Mouse (Mus musculus) stomach, embryonic 14.5 days (tissue): ENCODE measurements at regions not wholly inside any gene's neighbourhood (a gene's known extent, or its start where the extent isn't known, plus 50 kb on each side); places are given as distances from the start of the nearest gene placed in this dataset.

Experiments
- ATAC-seq: fragments of 200-750 bp; cut with Nextera tagmentation; 2 replicates; pipeline ENCODE4 v1.8.0; 2017; ENCODE audit warnings: low read depth, moderate TSS enrichment; ENCODE audit not compliant: insufficient number of reproducible peaks, insufficient read depth, low FRiP score
- H3K27ac ChIP-seq: fragments of 300-500 bp; sonication (generic); 2 replicates; pipeline ENCODE4 v1.5.1; 2014; ENCODE audit warnings: mild to moderate bottlenecking, low read length, moderate library complexity, mixed read lengths
- H3K27me3 ChIP-seq: fragments of 300-500 bp; sonication (generic); 2 replicates; pipeline ENCODE4 v1.6.1; 2014; ENCODE audit warnings: low read length, control low read depth, mixed read lengths; ENCODE audit not compliant: control insufficient read depth, insufficient read depth
- H3K36me3 ChIP-seq: fragments of 300-500 bp; sonication (generic); 2 replicates; pipeline ENCODE4 v1.6.1; 2014; ENCODE audit warnings: mild to moderate bottlenecking, control low read depth, low read length, moderate library complexity, mixed read lengths; ENCODE audit not compliant: control insufficient read depth, insufficient read depth
- H3K4me1 ChIP-seq: fragments of 300-500 bp; sonication (generic); 2 replicates; pipeline ENCODE4 v1.6.1; 2014; ENCODE audit warnings: low read length, control low read depth, mixed read lengths; ENCODE audit not compliant: control insufficient read depth, insufficient read depth
- H3K4me2 ChIP-seq: fragments of 300-500 bp; sonication (generic); replicated peaks from 2 replicates; pipeline ENCODE4 v1.6.1; 2014; ENCODE audit warnings: low read depth, low read length, control low read depth
- H3K4me3 ChIP-seq: fragments of 300-500 bp; sonication (generic); 2 replicates; pipeline ENCODE4 v1.5.1; 2014; ENCODE audit warnings: low read depth, low read length, control low read depth
- H3K9ac ChIP-seq: fragments of 300-500 bp; sonication (generic); replicated peaks from 2 replicates; pipeline ENCODE4 v1.6.1; 2014; ENCODE audit warnings: low read depth, mild to moderate bottlenecking, control low read depth, low read length, moderate library complexity, mixed read lengths
- H3K9me3 ChIP-seq: fragments of 300-500 bp; sonication (generic); 2 replicates; pipeline ENCODE4 v1.6.1; 2016; ENCODE audit warnings: low read depth, low read length, control low read depth; ENCODE audit not compliant: control insufficient read depth
- WGBS: fragments of 180-500 bp; shearing (Covaris S2); extraction: QIAGEN DNeasy Blood & Tissue Kit; methylation state at CpG from one replicate; pipeline ENCODE4 v1.1.7; 2014; 5-methylcytosine and 5-hydroxymethylcytosine counted together

- 76% methylated on average over 5 of the region's 5 CpGs for WGBS
- Histone ChIP-seq H3K4me1 (no peaks in the 10 kb centered on the region), H3K36me3 (no peaks in the 10 kb centered on the region), H3K27ac (no peak overlapping the region), H3K27me3 (no peaks in the 10 kb centered on the region), H3K9me3 (no peaks in the 10 kb centered on the region), H3K4me2 (no peak overlapping the region), H3K4me3 (no peak overlapping the region), H3K9ac (no peak overlapping the region)
- no peak for ATAC-seq
Measured at GRCm38 (mm10) chr1:137282457-137282856, 322.2 kb upstream of the Nr5a2 start.

DNA sequence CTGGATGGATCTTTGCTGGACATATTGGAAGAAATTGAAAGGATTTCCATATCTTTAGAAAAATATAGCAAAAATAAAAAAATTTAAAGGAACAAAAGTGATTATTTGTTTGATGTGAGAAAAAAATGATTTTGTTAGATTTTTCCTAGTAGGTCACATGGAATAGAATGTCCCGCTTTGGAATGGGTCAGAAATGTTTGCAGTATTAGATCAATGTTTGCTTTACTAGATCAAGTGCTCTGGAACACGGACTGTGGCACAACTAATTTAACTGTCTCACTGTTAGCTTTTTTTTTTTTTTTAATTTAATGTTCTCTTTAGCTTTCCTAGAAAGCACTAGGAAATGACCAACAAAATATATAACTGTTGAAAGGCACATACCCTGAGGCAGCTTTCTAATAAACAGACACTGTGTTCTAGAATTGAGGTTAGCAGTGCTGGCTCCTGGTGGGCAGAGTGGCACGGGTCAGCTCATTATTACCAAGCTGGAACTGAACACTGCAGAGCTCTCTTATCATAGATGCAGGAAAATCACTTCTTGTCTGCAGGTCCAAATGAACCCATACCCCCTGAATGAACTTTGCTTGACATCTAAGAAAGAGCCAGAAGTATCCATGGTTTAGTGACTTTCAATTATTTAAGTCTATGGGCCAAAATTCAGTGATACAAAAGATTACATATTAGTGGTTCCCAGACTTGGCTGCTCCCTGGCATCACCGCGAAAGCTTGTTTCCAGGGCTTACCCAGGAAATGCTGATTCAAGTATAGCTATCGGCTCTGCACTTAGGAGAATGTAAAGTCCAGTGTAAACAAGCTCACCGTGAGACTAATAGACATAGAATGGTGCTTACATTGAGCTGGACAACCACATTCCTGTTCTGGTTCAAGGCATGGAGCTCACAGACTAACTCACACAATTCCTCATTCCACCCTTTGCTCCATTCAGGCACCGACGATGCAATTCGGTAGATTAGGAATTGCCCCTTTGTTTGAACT lies 320.4 kb upstream of the Nr5a2 start:
- H3K9me3 ChIP-seq, result no peaks in the 10 kb centered on the region
- H3K36me3 ChIP-seq, result no peaks in the 10 kb centered on the region
- ATAC-seq, result no peak
- no peak overlapping the region for H3K4me3 ChIP-seq
- H3K4me2 ChIP-seq, result no peak overlapping the region
- no peaks in the 10 kb centered on the region for H3K4me1 ChIP-seq
- H3K27ac ChIP-seq, result no peak overlapping the region
- WGBS, result 45% methylated on average over 10 of the region's 10 CpGs
- no peak overlapping the region for H3K9ac ChIP-seq
- no peaks in the 10 kb centered on the region for H3K27me3 ChIP-seq

GRCm38 (mm10) chr1:137279981-137280380 lies 319.7 kb upstream of the Nr5a2 start:
- WGBS, result 84% methylated on average over 2 of the region's 2 CpGs
- no peak overlapping the region for H3K4me3 ChIP-seq
- no peak overlapping the region for H3K9ac ChIP-seq
- no peaks in the 10 kb centered on the region for H3K27me3 ChIP-seq
- no peaks in the 10 kb centered on the region for H3K9me3 ChIP-seq
- H3K4me2 ChIP-seq, result no peak overlapping the region
- ATAC-seq, result 0 out of 2 replicates have a peak, but pooled peaks have one; percentile 58
- no peak overlapping the region for H3K27ac ChIP-seq
- no peaks in the 10 kb centered on the region for H3K4me1 ChIP-seq
- H3K36me3 ChIP-seq, result no peaks in the 10 kb centered on the region

GRCm38 (mm10) chr1:137270659-137271612 lies 310.7 kb upstream of the Nr5a2 start:
- 70% methylated on average over 9 of the region's 9 CpGs for WGBS
- Histone ChIP-seq H3K9me3 (no peaks in the 10 kb centered on the region), H3K4me3 (no peak overlapping the region), H3K4me1 (no peaks in the 10 kb centered on the region), H3K9ac (no peak overlapping the region), H3K4me2 (no peak overlapping the region), H3K27me3 (no peaks in the 10 kb centered on the region), H3K27ac (no peak overlapping the region), H3K36me3 (no peaks in the 10 kb centered on the region)
- ATAC-seq, result no peak

DNA sequence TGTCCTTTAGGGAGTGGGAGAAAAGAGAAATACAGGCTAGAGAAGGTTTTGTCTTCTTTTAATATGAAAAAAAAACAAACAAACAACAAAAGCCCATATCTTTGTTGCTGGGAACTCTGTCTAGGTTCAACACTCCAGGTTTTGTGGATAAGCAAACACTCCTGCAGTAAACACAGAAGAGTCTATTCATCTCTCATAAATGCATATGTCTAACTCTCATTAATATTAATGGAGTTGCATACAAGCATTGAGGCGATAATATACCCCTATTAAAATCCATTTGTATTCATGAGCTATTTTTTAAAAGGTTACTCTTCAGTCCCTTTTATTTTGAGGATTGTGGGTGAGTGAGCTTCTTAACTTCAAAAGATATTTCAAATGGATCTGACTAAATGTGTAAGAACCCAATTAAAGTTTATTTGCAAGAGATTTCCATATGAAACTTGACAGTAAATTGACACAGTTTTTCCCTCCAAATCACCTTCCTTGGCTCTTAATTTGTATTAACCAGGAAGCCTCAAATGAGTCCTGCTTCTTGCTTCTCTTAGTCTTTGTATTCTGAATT lies 302.6 kb upstream of the Nr5a2 start:
- Histone ChIP-seq H3K9me3 (no peaks in the 10 kb centered on the region), H3K36me3 (no peaks in the 10 kb centered on the region), H3K27ac (no peak overlapping the region), H3K27me3 (no peaks in the 10 kb centered on the region), H3K4me3 (no peak overlapping the region), H3K4me2 (no peak overlapping the region), H3K4me1 (no peaks in the 10 kb centered on the region), H3K9ac (no peak overlapping the region)
- ATAC-seq, result no peak
- WGBS, result 85% methylated on average over 1 of the region's 1 CpGs

DNA sequence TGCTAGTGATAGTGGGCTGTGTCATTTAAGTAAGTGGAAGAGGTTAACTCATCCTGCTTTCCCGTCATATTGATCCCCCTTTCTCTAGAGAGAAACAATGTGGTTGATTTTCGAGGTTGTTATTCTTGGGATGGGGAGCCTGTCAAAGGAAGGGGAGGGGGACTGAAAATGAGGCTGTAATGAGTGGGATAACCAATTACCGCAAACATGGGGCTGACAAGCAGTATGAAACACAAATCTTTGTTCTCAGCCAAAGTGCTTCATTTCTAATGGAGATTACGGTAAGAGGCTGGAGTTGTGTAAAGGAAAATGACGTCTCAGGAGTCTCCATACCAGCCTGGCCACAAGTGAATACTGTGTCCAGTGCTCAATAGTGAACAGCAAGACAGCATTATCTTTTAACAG lies 301.9 kb upstream of the Nr5a2 start:
- H3K9me3 ChIP-seq, result no peaks in the 10 kb centered on the region
- 60% methylated on average over 5 of the region's 5 CpGs for WGBS
- no peak overlapping the region for H3K4me2 ChIP-seq
- H3K27ac ChIP-seq, result no peak overlapping the region
- no peak for ATAC-seq
- no peaks in the 10 kb centered on the region for H3K4me1 ChIP-seq
- no peak overlapping the region for H3K4me3 ChIP-seq
- no peaks in the 10 kb centered on the region for H3K36me3 ChIP-seq
- no peaks in the 10 kb centered on the region for H3K27me3 ChIP-seq
- no peak overlapping the region for H3K9ac ChIP-seq

DNA sequence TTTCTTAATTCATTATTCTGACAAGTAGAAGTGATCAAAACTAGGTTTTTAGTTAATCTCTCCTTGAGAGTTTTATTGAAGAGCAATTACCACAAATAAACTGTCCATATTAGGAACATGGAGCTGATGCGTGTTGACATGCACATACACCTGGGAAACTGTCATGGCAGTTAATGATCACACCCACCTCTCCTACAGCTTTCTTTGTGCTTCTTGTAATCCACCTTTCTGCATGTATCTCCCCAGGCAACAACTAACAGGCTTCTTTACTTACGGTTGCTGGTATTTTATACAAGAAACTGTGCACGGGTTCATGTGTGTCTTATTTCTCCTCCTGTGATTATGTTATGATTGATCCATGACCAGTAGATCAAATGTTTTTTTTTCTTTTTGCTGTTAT lies 296.0 kb upstream of the Nr5a2 start:
- 0 out of 2 replicates have a peak, but pooled peaks cover 3% of the 10 kb centered on the region for H3K4me1 ChIP-seq
- WGBS, result 69% methylated on average over 3 of the region's 3 CpGs
- no peak overlapping the region for H3K9ac ChIP-seq
- no peak overlapping the region for H3K4me2 ChIP-seq
- no peak for ATAC-seq
- no peaks in the 10 kb centered on the region for H3K9me3 ChIP-seq
- H3K36me3 ChIP-seq, result no peaks in the 10 kb centered on the region
- H3K27me3 ChIP-seq, result no peaks in the 10 kb centered on the region
- no peak overlapping the region for H3K27ac ChIP-seq
- H3K4me3 ChIP-seq, result no peak overlapping the region

DNA sequence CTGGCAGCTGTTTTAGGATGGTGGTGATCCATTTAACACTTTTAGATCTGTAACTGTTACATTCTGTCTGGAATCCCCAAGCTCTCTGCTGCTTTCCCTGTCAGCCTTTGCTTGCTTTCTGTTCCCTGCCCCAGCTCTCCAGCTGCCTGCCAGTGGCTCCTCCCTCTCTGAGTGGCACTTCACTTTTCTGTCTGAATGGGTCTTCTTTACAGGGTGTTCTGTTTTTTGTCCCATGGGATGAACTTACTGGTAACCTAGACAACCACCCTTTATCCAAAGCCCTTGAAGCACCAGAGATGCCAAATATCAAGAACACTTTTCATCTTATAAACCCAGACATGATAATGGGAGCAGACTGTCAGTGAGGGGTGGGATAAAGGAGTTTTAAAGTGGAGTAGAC lies 294.8 kb upstream of the Nr5a2 start:
- Histone ChIP-seq H3K27ac (no peak overlapping the region), H3K36me3 (no peaks in the 10 kb centered on the region), H3K4me1 (0 out of 2 replicates have a peak, but pooled peaks cover 3% of the 10 kb centered on the region), H3K4me3 (no peak overlapping the region), H3K27me3 (no peaks in the 10 kb centered on the region), H3K4me2 (no peak overlapping the region), H3K9ac (no peak overlapping the region), H3K9me3 (no peaks in the 10 kb centered on the region)
- 0 out of 2 replicates have a peak, but pooled peaks have one; percentile 23 for ATAC-seq
